Mouse (Mus musculus): Measurements from ENCODE around the gene 4430402I18Rik.

The 4430402I18Rik gene

GRCm38 (mm10) chr19:28897497-28897896, 70.1 kb downstream of the 4430402I18Rik start:
- DNase-seq (ENCODE audit: low spot score), result no peak

DNA sequence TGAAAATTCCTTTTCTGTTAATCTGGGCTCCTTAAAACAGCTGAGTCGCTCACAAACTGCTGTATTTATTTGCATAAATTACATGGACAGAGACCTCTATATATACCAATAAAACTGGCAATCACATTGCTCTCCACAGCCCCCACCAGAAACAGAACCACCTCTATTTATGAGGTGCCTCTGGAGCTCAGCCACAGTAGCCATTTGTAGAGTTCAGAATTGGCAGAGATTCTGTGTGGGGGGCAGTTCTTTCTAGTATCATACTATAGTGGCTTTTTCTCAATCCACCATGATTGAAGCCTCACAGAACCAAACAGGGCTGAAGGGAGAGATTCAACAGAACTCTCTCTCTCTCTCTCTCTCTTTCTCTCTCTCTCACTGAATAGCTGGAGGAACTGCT, 71.0 kb downstream of the 4430402I18Rik start:
- no peak for DNase-seq (ENCODE audit: low spot score)

DNA sequence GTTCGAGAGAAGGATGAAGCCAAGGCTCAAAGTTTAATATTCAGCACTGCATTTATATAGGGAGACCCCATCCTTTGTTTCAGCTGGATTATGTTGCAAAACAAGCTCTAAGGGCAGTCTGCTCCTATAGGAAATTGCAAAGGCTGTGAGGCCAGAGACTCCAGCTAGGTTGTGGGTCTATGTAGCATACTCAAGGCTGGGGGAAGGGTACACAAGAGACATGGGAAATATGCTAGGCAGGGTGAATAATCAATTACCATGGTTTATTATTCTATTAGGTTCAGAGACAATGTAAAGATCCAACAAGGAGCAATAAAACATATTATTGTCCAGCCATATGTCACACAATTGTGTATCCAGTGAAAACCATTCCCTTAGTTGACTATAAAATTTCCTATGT, 75.7 kb downstream of the 4430402I18Rik start:
- DNase-seq (ENCODE audit: low spot score), result no peak

DNA sequence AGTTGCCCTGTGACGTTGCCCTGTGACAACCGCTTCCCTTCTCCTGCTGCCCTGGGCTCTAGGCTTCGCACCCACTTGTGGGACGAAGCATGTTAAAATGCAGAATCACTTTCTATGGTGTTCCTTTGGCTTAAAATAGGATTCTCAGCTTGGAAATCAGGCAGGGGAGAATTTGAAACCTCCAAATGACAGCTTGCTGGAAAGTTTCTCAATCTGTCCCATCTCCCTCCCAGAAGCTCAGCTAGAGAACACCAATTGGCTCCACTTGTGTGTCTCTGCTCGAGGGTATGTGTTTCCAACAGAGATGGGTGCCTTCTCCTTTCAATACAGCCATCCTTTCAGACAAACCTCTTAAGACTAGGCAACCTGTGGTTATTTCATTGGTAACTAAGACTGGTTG, 76.4 kb downstream of the 4430402I18Rik start:
- DNase-seq (ENCODE audit: low spot score), result no peak

DNA sequence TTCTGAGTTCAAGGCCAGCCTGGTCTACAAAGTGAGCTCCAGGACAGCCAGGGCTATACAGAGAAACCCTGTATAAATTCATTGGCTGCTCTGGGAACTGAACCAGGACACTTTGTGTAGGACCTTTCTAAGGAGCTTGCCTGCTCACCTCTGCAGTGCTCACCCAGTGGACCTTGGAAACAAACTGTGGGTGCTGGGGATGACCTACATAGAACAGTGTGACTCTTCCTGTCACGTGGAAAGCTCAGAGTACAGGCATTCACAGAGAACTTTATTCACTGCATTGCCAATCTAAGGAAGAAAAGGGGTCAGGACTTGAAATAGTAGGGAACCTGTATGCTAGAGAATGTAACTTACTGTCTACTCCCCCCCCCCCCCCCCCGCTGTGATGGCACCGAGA, 78.3 kb downstream of the 4430402I18Rik start:
- no peak for DNase-seq (ENCODE audit: low spot score)

DNA sequence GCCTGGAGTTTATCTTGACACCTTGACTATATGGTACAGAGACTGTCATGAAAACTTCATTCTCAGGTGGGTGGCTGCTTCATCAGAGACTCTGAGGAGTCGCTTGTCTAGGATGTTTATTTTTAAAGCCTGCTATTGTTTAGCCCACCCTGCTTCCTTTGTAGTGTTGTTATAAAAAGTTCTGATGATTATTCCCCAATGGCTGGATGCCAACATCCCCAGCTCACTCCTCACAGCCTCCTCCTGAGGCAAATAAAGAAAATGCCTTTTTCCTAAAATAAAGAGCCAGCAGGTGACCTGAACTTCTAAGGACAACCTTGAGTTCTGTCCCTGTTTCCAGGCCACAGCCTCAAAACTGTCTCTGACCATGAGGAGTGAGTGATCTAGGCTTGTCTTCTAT, 79.1 kb downstream of the 4430402I18Rik start:
- DNase-seq (ENCODE audit: low spot score), result no peak

GRCm38 (mm10) chr19:28883126-28883525, 84.5 kb downstream of the 4430402I18Rik start:
- DNase-seq (ENCODE audit: low spot score), result no peak

DNA sequence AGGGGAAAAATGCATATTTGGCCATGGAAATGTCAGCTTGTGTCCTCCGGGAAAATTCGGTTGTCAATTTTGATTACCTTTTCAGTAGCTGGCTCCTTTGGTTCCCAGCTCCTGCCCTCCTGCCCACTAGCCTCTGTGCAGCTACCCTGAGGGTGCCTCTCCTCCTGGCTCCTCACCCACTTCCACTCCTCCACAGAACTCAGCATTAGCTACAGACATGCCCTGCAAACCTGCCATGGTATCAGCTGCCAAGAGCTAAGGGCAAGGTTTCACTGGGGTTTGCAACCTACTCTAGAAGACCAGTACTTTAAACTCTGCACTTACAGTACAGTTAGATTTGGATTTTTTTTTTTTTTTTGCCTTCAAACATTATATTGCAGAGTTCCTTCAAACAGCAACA, 88.1 kb downstream of the 4430402I18Rik start:
- no peak for DNase-seq (ENCODE audit: low spot score)

DNA sequence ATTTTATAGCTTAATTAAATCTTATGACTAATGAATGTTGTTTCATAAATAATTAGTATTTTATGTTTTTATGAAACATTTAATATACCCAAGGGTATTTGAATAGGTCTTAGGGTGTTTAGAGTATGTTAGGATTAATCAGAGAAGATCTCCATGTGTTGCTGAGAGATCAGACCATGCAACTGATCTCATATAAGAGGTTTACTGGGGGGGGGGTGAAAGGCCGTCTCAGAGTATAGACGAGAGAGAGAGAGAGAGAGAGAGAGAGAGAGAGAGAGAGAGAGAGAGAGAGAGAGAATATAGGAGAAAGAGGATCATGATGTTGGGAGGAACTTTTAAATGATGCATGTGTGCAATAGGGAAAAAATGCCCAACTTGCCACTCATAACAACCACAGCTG, 97.2 kb downstream of the 4430402I18Rik start:
- DNase-seq (ENCODE audit: low spot score), result no peak

DNA sequence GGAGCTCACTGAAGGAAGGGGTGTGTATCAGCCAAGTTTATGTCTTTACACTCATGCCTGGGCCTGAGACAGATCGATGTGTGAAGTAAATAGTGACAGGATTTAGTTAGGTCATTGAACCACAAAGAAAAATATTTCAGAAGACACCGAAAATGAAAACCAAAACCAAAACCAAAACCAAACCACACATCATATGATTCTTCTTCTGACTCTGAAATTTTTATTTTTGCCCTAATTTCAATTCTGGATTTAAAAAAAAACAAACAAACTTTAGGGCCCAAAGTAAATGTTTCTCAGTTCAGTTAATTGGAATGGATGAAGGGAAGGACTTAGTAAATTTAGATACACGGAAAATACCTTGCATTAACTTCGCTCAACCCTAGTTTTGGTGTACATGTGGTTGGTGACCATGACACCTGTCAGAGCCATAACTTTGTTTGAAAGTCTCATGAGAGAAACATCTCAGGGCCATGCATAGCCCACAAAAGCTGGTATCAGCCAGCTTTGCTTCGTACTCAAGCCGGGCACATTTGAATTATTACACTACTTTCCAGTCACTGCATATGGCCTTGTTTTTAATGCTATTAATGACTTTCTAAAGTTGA, 98.2 kb downstream of the 4430402I18Rik start:
- DNase-seq (ENCODE audit: low spot score), result no peak

- no peak for DNase-seq (ENCODE audit: low spot score)
These were observed 102.1 kb downstream of the 4430402I18Rik start for GRCm38 (mm10) chr19:28865501-28865900.

DNA sequence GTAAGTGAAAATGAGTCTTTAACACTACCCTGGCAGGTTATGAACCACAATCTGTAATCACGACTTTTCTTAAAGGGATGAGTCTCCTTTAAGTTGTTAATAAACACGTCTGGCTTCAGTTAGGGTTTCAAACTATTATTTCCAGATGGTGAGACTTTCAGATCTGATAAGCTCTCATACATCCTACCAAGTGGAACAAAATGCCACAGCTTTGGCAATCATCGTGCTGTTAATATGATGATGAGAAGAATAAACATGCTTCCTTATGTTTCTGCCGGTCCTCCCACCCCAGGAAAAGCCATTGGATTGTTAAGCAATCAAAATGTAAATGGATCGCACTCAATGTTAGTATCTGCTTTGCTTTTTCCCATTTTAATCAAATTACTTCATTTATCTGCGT, 102.6 kb downstream of the 4430402I18Rik start:
- DNase-seq (ENCODE audit: low spot score), result no peak

- no peak for DNase-seq (ENCODE audit: low spot score)
These were observed 104.0 kb downstream of the 4430402I18Rik start for GRCm38 (mm10) chr19:28863626-28864025.

DNA sequence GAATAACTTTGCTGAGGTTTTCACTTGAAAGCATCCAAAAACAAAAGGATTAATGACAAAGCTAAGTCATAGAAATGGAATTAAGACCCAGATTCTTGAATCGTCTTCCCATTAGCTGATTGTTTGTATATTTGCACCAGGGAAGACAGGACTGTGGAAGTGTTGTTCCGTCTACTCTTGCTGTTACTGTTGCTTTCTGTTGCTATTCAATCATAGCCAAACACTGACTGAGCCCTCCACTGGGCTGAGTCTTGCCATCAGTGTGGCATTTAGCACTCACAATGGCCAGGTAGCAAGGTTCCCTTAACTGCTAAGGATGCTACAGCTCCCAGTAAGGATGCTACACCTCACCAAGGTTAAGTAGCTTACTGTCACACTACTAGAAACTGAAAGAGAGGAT, 107.4 kb downstream of the 4430402I18Rik start:
- no peak for DNase-seq (ENCODE audit: low spot score)

GRCm38 (mm10) chr19:28854831-28855230, 112.8 kb downstream of the 4430402I18Rik start:
- no peak for DNase-seq (ENCODE audit: low spot score)

GRCm38 (mm10) chr19:28852001-28852400, 115.6 kb downstream of the 4430402I18Rik start:
- DNase-seq (ENCODE audit: low spot score), result no peak

DNA sequence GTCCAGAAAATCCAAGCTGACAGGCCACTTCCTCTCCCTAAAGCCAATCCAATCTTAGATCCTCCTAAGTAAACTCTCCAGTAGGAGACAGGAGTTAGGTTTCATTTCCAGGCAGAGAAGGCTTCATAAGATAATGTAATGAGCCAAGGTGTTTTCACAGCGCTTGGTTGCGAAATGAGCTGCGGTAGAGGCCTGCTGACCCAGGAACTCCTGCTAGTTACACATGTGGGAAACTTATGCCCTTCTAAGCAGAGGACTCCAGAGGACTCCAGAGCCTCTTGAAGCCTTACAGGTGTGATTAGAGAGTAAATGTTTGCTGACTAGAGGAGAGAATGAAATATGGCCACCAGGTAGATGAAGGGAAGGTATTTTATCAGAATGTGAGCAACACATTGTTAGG, 117.1 kb downstream of the 4430402I18Rik start:
- DNase-seq (ENCODE audit: low spot score), result no peak

GRCm38 (mm10) chr19:28844946-28845710, 122.5 kb downstream of the 4430402I18Rik start:
- no peak for DNase-seq (ENCODE audit: low spot score)

Measured in MN1 (cell line).